Mouse (Mus musculus) lung, embryonic 16.5 days (tissue): ENCODE data around the gene Arfgap2. TPM values are rescaled to one million over a fixed set of nuclear protein-coding genes. Genes with fewer than 3 reads are reported as not detected.
A peak's percentile ranks its signal among the peaks of the same experiment; 100 is the strongest.

Experiments used
- ATAC-seq: fragments of 200-750 bp; cut with Nextera tagmentation; 2 replicates; pipeline ENCODE4 v1.8.0; 2017; ENCODE audit warnings: low read depth, mild to moderate bottlenecking, moderate library complexity
- H3K27ac ChIP-seq: fragments of 300-500 bp; sonication (generic); 2 replicates; pipeline ENCODE4 v1.5.1; 2014; ENCODE audit warnings: mild to moderate bottlenecking, control low read depth, low read length
- H3K27me3 ChIP-seq: fragments of 300-500 bp; sonication (generic); 2 replicates; pipeline ENCODE4 v1.6.1; 2014; ENCODE audit warnings: low read depth, low read length, mixed read lengths; ENCODE audit not compliant: control insufficient read depth, insufficient read depth
- H3K36me3 ChIP-seq: fragments of 300-500 bp; sonication (generic); 2 replicates; pipeline ENCODE4 v1.6.1; 2014; ENCODE audit warnings: low read length; ENCODE audit not compliant: control insufficient read depth, insufficient read depth
- H3K4me1 ChIP-seq: fragments of 300-500 bp; sonication (generic); replicated peaks from 2 replicates; pipeline ENCODE4 v1.6.1; 2014; ENCODE audit warnings: low read length, mixed read lengths; ENCODE audit not compliant: control insufficient read depth, insufficient read depth
- H3K4me2 ChIP-seq: fragments of 300-500 bp; sonication (generic); 2 replicates; pipeline ENCODE4 v1.6.1; 2014; ENCODE audit warnings: low read depth, low read length, control low read depth
- H3K4me3 ChIP-seq: fragments of 300-500 bp; sonication (generic); 2 replicates; pipeline ENCODE4 v1.5.1; 2014; ENCODE audit warnings: mild to moderate bottlenecking, low read length, control low read depth
- H3K9ac ChIP-seq: fragments of 300-500 bp; sonication (generic); 2 replicates; pipeline ENCODE4 v1.6.1; 2014; ENCODE audit warnings: low read length, control low read depth
- H3K9me3 ChIP-seq: fragments of 300-500 bp; sonication (generic); 2 replicates; pipeline ENCODE4 v1.6.1; 2016; ENCODE audit warnings: low read length; ENCODE audit not compliant: control insufficient read depth
- WGBS: fragments of 180-500 bp; shearing (Covaris S2); extraction: QIAGEN DNeasy Blood & Tissue Kit; methylation state at CpG from one replicate; pipeline ENCODE4 v1.1.7; 2014; 5-methylcytosine and 5-hydroxymethylcytosine counted together
- polyA plus RNA-seq: library from polyadenylated mRNA; unstranded; fragments of >200 nt; fragmentation: Nextera tagmentation; extraction: Ambion mirVana; gene quantifications from 2 replicates; pipeline ENCODE4 v1.2.1, GENCODE M21; 2015

The Arfgap2 gene
- polyA plus RNA-seq, 1 experiment from 2014 or later: 89.8 TPM

DNA sequence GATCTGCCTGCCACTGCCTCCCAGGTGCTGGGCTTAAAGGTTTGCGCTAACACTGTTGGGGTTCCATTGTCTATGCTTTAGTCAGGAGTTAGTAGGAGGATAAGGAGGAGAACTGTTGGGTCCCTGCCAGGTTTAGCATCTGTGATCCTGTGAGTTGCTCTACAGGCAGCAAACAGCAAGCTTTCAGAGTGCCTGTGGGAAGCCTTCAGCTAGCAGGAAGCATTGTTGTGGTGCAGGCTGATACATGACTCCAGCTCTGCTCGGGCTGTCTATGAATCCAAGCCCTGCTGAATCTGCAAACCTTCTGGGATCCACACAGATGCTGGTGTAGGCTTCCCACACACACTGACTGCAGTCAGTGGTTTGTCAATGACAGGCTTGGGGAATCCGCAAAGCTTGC is 21.4 kb upstream of the Arfgap2 start:
- Histone ChIP-seq H3K27ac (no peak overlapping the region), H3K9me3 (no peaks in the 10 kb centered on the region), H3K4me2 (no peak overlapping the region), H3K36me3 (no peaks in the 10 kb centered on the region), H3K9ac (no peak overlapping the region), H3K4me1 (no peaks in the 10 kb centered on the region), H3K4me3 (no peak overlapping the region), H3K27me3 (no peaks in the 10 kb centered on the region)
- ATAC-seq: no peak
- 60% methylated on average over 3 of the region's 3 CpGs for WGBS

DNA sequence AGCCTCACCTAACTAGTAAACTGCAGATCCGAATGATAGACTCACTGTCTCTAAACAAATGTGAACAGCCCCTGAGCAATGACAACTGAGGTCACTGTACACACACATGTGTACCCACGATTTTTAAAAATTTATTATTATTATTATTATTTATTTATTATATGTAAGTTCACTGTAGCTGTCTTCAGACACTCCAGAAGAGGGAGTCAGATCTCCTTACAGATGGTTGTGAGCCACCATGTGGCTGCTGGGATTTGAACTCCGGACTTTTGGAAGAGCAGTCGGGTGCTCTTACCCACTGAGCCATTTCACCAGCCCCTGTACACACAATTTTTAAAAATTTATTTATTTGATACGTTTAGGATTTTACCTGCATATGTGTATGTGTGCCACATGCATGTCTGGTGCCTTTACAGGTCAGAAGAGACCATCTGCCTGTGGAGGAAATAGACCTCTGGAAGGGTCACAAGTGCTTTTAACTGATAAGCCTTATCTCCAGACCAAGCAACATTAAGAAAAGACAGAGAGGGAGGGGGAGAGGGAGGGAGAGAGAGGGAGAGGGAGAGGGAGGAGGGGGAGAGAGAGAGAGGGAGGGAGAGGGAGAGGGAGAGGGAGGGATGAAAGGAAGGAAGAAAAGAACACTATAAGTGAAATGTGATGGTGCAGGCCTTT is 20.1 kb upstream of the Arfgap2 start:
- 67% methylated on average over 5 of the region's 5 CpGs for WGBS

DNA sequence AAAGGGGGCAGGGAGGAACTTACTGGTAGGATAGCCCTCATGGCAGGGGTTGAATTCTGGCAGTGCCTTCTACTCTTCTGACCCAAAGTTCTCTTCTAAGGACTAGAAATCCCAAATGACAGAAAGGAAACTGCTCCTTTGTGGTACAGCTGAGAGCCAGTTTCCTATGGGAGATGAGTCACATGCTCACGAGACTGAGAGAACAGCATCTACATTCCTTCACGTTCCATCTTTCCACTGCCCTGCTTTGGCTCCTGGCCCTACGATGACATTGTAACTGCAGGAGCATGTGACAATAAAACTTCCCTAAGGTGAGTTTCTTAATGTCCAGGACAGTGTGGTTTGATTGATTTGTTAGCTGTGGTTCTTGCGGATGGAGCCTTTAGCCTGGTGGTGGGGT is 16.4 kb upstream of the Arfgap2 start:
- 81% methylated on average over 4 of the region's 4 CpGs for WGBS
- Histone ChIP-seq H3K4me3 (no peak overlapping the region), H3K4me2 (no peak overlapping the region), H3K9ac (no peak overlapping the region), H3K36me3 (no peaks in the 10 kb centered on the region), H3K4me1 (no peaks in the 10 kb centered on the region), H3K27ac (no peak overlapping the region), H3K9me3 (no peaks in the 10 kb centered on the region), H3K27me3 (no peaks in the 10 kb centered on the region)
- ATAC-seq: no peak

More for the DNA sequence above, 20.1 kb upstream of the Arfgap2 start:
- no peak overlapping the region for H3K4me3 ChIP-seq
- no peaks in the 10 kb centered on the region for H3K4me1 ChIP-seq
- H3K9me3 ChIP-seq: no peaks in the 10 kb centered on the region
- no peak overlapping the region for H3K4me2 ChIP-seq
- ATAC-seq: no peak
- no peak overlapping the region for H3K9ac ChIP-seq
- no peak overlapping the region for H3K27ac ChIP-seq
- no peaks in the 10 kb centered on the region for H3K27me3 ChIP-seq
- H3K36me3 ChIP-seq: no peaks in the 10 kb centered on the region

- peaks cover 13% of the 10 kb centered on the region; the same call in 1 of the 2 replicates for H3K27me3 ChIP-seq
- peaks cover 9% of the 10 kb centered on the region; the same call in 1 of the 2 replicates for H3K4me1 ChIP-seq
- ATAC-seq: no peak
- no peak overlapping the region for H3K9ac ChIP-seq
- H3K27ac ChIP-seq: no peak overlapping the region
- H3K9me3 ChIP-seq: no peaks in the 10 kb centered on the region
- WGBS: 59% methylated on average over 4 of the region's 4 CpGs
- H3K4me2 ChIP-seq: no peak overlapping the region
- no peak overlapping the region for H3K4me3 ChIP-seq
- H3K36me3 ChIP-seq: no peaks in the 10 kb centered on the region
These were observed 12.8 kb upstream of the Arfgap2 start for GRCm38 (mm10) chr2:91252001-91252400.

DNA sequence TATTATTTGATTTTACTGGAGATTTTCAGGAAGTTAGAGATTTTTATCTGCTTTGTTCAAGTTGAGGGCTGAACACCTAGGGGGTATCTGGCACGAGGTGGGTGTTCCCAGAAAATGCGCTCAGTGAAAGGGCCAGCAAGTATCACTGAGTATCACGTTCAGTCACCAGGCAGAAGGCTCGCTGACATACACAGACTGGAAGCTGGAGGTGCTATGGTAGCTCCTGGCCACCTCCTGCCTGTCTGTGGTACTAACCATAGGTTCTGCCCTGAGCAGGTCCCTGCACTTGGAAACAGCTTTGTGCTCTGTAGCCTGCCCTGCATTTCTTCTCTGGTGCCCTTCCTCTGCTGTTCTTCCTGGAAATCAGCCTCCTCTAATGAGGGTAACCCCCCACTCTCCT is 12.3 kb upstream of the Arfgap2 start:
- Histone ChIP-seq H3K4me2 (no peak overlapping the region), H3K9me3 (no peaks in the 10 kb centered on the region), H3K4me1 (peaks cover 9% of the 10 kb centered on the region; the same call in 1 of the 2 replicates), H3K27ac (no peak overlapping the region), H3K4me3 (no peak overlapping the region), H3K27me3 (peaks cover 13% of the 10 kb centered on the region; the same call in 1 of the 2 replicates), H3K9ac (no peak overlapping the region), H3K36me3 (no peaks in the 10 kb centered on the region)
- 46% methylated on average over 4 of the region's 4 CpGs for WGBS
- ATAC-seq: no peak

DNA sequence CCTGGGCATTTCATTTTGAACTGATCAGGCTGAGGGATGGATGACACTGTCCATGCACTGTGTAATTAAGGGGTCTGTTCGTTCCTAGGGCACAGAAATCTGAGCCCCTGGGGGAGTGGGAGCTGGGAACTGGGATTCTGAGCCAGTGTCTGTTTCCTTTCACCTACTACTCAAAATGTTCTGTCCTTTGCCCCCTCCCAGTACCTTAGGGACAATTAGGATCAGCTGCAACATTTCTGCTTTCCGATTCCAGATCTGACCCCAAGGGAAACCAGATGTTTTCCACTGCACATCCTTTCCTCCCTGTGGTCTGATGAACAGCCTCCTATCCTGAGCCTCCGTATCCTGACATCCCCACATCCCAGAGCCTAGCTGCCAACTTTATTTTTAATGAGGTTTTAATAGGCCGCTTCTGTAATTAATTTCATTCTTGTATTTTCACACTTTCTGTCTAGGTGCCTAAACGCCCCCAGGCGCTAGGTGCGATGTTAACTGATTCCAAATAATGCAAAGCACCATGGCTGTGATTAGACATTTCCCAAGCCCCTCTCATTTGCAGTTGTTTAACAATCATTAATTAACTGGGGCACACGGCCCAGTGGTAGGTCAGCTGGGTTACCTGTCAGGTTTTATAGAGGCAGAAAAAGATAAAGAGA is 9.9 kb upstream of the Arfgap2 start:
- H3K9ac ChIP-seq: no peak overlapping the region
- H3K36me3 ChIP-seq: no peaks in the 10 kb centered on the region
- H3K27me3 ChIP-seq: peaks cover 13% of the 10 kb centered on the region; the same call in 1 of the 2 replicates
- no peak overlapping the region for H3K4me3 ChIP-seq
- 45% methylated on average over 8 of the region's 8 CpGs for WGBS
- no peaks in the 10 kb centered on the region for H3K9me3 ChIP-seq
- no peak for ATAC-seq
- H3K27ac ChIP-seq: no peak overlapping the region
- H3K4me2 ChIP-seq: no peak overlapping the region
- H3K4me1 ChIP-seq: peaks cover 24% of the 10 kb centered on the region

- ATAC-seq: peak; percentile 29
- peaks cover 13% of the 10 kb centered on the region; the same call in 1 of the 2 replicates for H3K27me3 ChIP-seq
- H3K4me1 ChIP-seq: peaks cover 24% of the 10 kb centered on the region
- no peaks in the 10 kb centered on the region for H3K9me3 ChIP-seq
- peak within 1 kb of the TSS; percentile 86 for H3K27ac ChIP-seq
- peaks cover 4% of the 10 kb centered on the region; the same call in 1 of the 2 replicates for H3K36me3 ChIP-seq
- peak within 1 kb of the TSS; percentile 76 for H3K9ac ChIP-seq
- under 1% methylated on average over 27 of the region's 27 CpGs for WGBS
- peak within 1 kb of the TSS; percentile 64 for H3K4me2 ChIP-seq
- H3K4me3 ChIP-seq: peak within 1 kb of the TSS; percentile 74
These were observed 9.1 kb upstream of the Arfgap2 start, which contains the start of gene Pacsin3 for GRCm38 (mm10) chr2:91255661-91256150. Pacsin3 (plus strand) TSS chr2:91255954.

- Histone ChIP-seq H3K4me1 (peaks cover 24% of the 10 kb centered on the region), H3K9ac (peak overlapping the region; percentile 76), H3K27ac (peak overlapping the region; percentile 86), H3K27me3 (peaks cover 13% of the 10 kb centered on the region; the same call in 1 of the 2 replicates), H3K4me2 (peak overlapping the region; percentile 64), H3K36me3 (peaks cover 5% of the 10 kb centered on the region), H3K4me3 (peak overlapping the region; percentile 74), H3K9me3 (no peaks in the 10 kb centered on the region)
- ATAC-seq: peak; percentile 82
- under 1% methylated on average over 49 of the region's 52 CpGs for WGBS
These were observed 8.3 kb upstream of the Arfgap2 start for GRCm38 (mm10) chr2:91256256-91257125.
